Mouse (Mus musculus) thymus, postnatal 0 days (tissue): ENCODE results near the gene Thbs4. TPM values are rescaled to one million over a fixed set of nuclear protein-coding genes. Genes with fewer than 3 reads are reported as not detected.

Experiments
- DNase-seq: peaks from one replicate; pipeline ENCODE4 v3.0.0-alpha.2; 2015; ENCODE audit warnings: low spot score
- polyA plus RNA-seq: library from polyadenylated mRNA; unstranded; fragments of >200 nt; fragmentation: Nextera tagmentation; extraction: Ambion mirVana; gene quantifications from 2 replicates; pipeline ENCODE4 v1.2.1, GENCODE M21; 2015

Gene Thbs4
- polyA plus RNA-seq, 1 experiment from 2014 or later, result 0.55 TPM

DNA sequence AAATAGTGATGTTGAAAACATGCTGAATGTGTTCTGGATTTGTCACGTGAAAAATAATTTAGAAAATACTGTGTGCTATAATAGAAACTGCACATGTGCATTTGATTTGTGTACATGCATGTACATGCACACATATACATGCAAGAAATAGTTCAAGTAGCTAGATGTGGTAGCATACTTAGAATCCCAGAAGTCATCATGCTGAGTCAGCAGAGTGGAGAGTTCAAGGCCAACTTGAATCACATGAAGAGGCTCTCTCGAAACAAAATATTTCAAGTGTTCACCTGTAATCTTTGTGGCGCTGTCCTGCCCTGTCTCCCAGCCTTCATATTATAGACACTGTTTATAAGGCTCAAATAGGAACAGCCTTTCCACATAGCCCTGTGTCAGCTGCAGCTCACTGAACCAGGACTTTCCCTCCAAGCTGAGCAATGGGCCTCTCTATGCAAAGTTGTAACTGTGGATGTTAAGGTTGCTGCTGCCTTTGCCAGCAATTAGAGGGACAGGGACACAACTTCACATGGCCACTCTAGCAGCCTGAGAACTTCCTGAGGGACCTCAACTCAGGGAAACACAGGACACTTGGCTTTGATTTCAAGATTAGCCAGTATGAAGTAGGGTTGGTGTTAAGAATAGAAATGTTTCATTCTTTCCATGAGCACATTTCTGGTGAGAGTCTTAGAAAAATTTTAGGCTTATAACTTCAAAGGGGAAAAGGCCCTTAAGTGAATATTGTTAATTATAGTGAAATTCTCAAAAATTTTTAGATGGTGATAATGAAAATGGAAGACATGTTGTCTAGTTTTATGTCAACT, 76.6 kb downstream of the Thbs4 start:
- no peak for DNase-seq

DNA sequence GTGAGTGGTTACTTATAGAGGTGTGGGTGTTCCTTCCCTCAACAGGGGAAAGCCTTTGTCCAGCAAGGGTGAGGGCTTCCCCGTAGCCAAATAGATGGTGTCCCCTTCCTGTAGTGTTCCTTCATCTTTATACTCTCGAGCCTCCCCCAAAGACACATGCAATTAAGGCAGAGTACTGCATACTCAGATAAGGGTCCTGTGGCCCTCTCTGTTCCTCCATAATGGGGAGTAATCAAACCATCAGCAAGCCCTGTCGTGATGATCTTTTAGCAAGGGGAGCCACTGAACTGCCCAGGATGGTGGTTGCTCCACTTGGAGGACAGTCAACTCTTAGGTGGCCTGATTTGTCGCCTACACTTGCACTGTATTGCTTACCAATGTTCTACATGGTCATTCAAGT, 82.0 kb downstream of the Thbs4 start:
- DNase-seq, result no peak

DNA sequence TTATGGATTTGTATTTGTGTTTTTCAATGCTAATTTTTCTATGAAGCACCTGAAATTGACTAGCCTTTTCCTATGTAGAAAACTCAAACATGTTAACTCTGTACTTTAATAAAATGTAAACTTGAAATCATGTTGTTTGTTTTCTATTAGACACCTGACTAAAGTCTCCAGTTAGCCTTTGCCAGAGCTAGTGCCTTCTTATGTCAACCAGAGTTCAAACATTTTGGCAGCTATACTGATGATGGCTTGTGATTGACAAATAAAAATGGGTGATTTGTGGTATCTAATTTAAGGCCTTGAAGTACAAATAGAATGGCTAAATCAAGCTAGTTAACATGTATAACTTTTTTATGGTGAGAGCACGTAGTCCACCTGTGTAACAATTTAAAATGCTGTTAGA, 82.8 kb downstream of the Thbs4 start:
- no peak for DNase-seq

DNA sequence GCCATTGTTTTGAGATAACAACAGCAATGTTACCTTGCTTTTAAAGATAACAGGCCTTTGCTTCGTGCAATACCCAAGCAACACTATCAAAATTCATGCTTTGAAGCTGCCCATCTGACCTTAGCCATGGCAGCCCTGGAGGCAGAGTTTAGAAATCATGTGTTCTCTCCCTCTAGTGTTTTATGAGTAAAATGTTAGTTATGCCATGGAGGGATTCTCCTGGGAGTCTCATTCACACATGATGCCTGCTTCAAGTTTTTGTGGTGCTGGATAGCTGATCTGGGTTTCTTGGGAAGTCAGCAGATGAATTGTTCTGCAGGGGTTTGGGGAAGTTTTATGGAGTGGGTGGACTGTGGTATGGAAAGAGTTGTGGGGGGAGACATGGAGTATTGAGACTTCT, 84.3 kb downstream of the Thbs4 start:
- DNase-seq, result no peak

DNA sequence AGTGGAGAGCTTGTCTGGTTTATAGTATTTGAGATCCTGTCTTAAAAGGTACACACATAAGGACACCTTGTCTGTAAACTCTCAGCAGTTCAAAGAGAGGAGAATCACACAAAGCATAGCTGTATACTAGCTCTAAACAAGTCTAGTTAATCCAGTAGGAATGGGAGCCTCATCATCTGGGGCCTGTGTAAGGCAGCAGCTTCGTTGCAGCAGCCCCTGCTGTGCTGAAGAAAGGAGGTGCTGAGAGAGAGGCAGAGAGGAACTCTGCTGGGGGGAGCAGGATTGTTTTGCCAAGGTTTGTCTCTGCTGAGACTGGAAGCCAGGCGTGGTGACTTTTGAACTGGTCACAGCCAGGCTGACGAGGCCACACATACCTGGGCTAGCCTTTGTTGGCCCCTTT, 85.1 kb downstream of the Thbs4 start:
- DNase-seq, result no peak

DNA sequence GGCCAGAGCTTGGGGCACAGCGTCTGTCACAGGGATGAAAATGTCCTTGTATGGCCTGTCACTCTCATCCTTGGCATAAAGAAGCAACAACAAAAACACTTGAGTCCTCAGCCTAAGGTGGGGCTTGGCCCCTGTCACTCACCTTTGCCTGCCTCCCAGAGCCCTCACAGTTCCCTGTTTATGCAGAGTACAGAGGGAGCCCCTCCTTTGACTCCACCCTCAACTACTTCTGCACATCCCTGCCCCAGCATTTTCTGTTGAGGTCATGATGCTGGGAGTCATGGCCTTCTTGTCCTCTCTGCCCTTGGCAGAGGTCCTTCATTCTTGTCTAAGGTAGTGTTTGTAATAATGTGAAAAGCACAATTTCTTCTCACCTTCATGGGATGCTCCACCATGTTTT, 86.2 kb downstream of the Thbs4 start:
- no peak for DNase-seq

DNA sequence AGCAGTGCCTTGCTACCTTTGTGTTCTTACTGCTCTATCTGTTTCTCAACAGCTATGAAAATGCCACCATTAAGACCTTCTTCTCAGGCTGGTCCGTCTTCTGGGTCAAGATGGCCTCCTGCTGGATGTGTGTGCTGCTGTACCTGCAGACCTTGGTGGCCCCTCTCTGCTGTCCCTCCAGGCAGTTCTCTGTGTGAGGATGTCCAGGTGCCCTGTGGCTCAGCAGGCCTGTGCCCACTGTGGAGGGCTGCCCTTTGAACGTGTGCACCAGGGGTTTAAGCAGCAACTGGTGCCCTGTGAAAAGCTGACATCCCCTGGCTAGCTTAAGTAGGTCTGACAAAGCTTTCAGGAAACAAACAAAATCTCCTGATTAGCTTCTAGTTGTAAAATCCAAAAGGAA, 86.7 kb downstream of the Thbs4 start:
- peak; percentile 1 for DNase-seq

DNA sequence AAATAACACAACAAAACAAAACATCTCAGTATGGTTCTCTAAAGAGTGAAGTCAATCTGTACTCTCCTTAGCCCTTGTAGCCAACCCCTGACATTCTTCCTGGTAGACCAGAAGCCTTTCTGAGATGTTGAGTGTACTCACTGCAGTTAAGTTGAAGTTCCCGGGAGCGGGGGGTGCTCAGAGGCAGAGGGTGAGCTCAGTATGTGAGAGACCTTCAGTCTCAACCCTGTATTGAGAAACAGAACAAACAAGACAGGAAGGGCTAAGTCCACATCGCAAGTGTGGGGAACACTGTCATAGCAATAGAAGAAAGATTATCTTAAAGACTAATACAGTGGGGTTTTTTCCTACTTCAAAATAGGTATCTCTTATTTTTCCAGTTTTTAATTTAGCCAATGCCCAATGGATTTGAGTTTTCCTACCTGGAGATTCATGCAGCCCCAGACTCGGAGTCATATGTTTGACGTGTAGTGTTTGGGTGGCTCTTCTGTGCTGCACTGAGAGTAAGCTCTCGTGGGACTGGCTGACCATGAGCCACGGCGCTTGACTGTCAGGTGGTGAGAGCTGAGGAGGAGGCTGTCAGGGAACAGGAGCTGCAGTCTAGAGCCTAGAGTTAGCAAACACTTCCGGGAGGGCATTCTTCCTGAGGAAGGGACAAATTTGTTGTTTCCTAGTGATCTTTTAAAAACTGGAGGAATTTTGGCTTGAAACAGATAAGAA, 88.1 kb downstream of the Thbs4 start:
- DNase-seq, result no peak

DNA sequence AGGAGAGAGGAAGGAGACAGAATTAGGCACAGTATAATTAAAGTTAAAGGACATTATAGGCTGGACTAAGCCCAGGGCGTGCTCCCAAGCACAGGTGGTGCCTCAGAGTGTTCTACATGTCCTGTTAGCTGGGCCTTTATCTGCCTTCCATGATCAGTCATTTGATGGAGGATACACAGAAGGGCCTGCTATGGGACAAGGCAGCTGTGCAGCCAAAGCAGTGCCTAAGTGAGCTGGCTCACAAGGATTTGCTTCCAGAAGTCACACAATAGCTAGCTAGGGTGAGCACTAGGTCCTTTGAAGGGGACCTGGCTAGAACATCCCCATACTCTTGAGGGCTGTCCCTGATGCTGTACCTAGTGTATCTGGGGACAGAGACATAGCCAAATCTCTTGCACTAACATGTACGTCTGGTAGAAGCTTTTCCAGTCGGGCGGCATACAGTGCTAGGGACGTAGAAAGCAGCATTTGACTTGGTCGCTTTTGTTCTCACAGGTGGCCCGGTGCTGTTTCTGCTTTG, 89.5 kb downstream of the Thbs4 start:
- DNase-seq, result no peak

DNA sequence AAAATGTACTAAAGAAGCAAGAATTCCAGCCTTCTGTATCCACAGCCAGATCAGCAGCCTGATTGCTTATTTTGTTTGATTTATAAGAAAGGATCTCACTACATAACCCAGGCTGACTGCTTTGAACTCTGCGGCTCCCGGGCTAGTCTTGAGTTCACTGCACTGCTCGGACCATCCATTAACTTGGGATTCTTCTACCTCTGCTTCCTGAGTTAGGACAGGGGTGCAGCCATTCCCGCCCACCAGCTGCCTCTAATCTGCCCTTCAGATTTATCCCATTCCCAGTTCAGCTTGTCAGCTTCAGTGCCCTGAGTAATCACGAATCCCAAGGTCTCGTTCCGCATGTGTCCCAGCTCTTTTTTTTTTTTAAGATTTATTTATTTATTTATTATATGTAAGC, 90.4 kb downstream of the Thbs4 start:
- DNase-seq, result no peak

DNA sequence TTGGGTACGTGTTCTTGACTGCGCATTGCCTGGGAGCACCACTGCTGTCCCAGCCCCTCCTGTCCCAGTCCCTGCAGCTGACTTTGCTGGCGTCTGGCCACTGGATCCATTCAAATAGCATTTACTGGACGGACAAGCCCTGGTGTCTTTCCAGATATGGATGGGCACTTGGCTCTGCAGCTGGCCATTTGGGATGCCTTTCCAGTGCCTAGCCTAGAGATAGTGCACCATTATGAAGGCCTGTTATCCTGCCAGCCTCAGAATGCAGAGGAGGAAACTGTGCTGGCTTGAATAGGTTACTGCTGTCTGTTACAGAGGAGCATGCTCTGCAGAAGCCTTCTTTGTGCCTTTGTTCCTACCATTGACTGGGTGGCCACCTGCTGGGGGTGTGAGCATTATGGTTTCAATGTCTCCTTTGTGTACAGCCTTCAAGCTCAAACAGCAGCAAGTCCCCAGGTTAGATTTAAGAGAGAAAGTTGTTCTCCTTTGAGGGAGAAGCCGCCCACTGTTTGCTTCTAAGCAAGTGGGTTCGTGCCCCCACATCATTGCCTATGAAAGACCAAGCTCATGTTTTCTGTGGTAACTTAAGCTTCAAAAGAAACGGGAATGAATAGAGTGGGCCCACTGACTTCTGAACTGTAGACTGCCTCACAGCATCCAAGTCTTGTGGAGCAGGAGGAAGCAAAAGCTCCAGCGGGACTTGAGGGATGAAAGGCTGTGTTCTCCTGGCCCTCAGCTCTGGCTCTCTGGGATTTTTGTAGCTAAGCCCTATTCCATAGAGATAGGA, 91.2 kb downstream of the Thbs4 start:
- peak; percentile 80 for DNase-seq

DNA sequence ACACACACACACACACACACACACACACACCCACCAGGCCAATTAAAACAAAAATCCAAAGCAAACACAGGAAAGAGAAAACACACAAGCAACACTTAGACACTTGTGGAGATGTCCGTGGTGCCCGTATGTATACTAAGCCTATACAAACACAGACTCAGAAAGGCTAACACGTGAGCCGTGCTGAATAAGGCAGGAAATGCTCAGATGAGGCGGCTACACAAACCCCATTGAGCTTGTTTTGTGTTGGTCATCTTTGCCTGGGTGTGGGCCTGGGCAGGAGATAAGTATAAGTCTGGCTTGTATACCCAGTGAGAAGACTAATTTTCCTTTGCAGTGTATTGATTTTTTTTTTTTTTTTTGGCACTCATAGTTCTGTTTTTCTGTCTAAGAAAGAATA, 92.6 kb downstream of the Thbs4 start:
- DNase-seq, result no peak

Other genes with a start within 250 kb of the Thbs4 start
- gene Spz1, start 218.6 kb downstream of the Thbs4 start, polyA plus RNA-seq, result not detected in 2 replicates
- gene Serinc5, start 183.7 kb downstream of the Thbs4 start, polyA plus RNA-seq, result 27.0 and 32.2 TPM in 2 replicates
- gene Mtx3, start 49.9 kb upstream of the Thbs4 start, polyA plus RNA-seq, result 1.4 and 1.7 TPM in 2 replicates